In genomic region chr16:38092598-38092997, GRCm38 (mm10) we compare ENCODE assay signal across 8 mouse cellular contexts. TPM values are rescaled to one million over a fixed set of nuclear protein-coding genes. Genes with fewer than 3 reads are reported as not detected.
DNase-seq lines count a peak whose midpoint lies in the region; ATAC-seq and TF ChIP-seq lines count a peak whose summit lies in the region.

No protein-coding gene starts in this region.

- H3K36me3 ChIP-seq in kidney, embryonic 16.5 days (ENCODE audit: insufficient read depth, low read length): no peaks in the 10 kb centered on the region
- peaks cover 3% of the 10 kb centered on the region; the same call in 1 of the 2 replicates for H3K36me3 ChIP-seq in embryonic facial prominence, embryonic 13.5 days
- H3K36me3 ChIP-seq in intestine, embryonic 16.5 days (ENCODE audit: control insufficient read depth, insufficient read depth, low read length): no peaks in the 10 kb centered on the region
- no peaks in the 10 kb centered on the region for H3K36me3 ChIP-seq in midbrain, postnatal 0 days (ENCODE audit: insufficient read depth, low read length)

- no peak for DNase-seq in kidney, adult 8-10 months
- no peak for DNase-seq in midbrain, postnatal 0 days (ENCODE audit: low spot score)
- DNase-seq in urinary bladder, postnatal 4 days (ENCODE audit: low spot score in 2 of 2): no peak
- no peak for DNase-seq in adipocyte (ENCODE audit: low spot score)

- H3K4me2 ChIP-seq in kidney, embryonic 16.5 days (replicated peaks; ENCODE audit: low read depth, low read length): peak overlapping the region; percentile 89
- peak overlapping the region; percentile 84 for H3K4me2 ChIP-seq in embryonic facial prominence, embryonic 13.5 days
- peak overlapping the region; percentile 82 for H3K4me2 ChIP-seq in intestine, embryonic 16.5 days (ENCODE audit: low read depth, low read length)
- peak overlapping the region; percentile 79 for H3K4me2 ChIP-seq in midbrain, postnatal 0 days (ENCODE audit: low read depth, low read length, poor library complexity, severe bottlenecking)

- TF ChIP-seq CTCF in midbrain, postnatal 0 days (IDR thresholded peaks at IDR 0.05): no peak

- H3K27ac ChIP-seq in kidney, embryonic 16.5 days (ENCODE audit: low read length): peak overlapping the region; percentile 49; the same call in 1 of the 2 replicates
- H3K27ac ChIP-seq in embryonic facial prominence, embryonic 13.5 days: 0 out of 2 replicates have a peak overlapping the region, but pooled peaks have one; percentile 3
- H3K27ac ChIP-seq in intestine, embryonic 16.5 days (ENCODE audit: low read length): no peak overlapping the region
- no peak overlapping the region for H3K27ac ChIP-seq in midbrain, postnatal 0 days (ENCODE audit: low read depth, low read length)

- peak overlapping the region; percentile 62 for H3K9ac ChIP-seq in kidney, embryonic 16.5 days (replicated peaks; ENCODE audit: low read length)
- peak overlapping the region; percentile 67 for H3K9ac ChIP-seq in embryonic facial prominence, embryonic 13.5 days
- H3K9ac ChIP-seq in intestine, embryonic 16.5 days (ENCODE audit: low read depth, low read length): peak overlapping the region; percentile 66
- peak overlapping the region; percentile 60 for H3K9ac ChIP-seq in midbrain, postnatal 0 days (replicated peaks; ENCODE audit: low read length, poor library complexity, severe bottlenecking)

- WGBS in kidney, embryonic 16.5 days: 2% methylated on average over 4 of the region's 4 CpGs
- 4% methylated on average over 4 of the region's 4 CpGs for WGBS in embryonic facial prominence, embryonic 13.5 days
- 8% methylated on average over 4 of the region's 4 CpGs for WGBS in intestine, embryonic 16.5 days
- WGBS in midbrain, postnatal 0 days: 4% methylated on average over 4 of the region's 4 CpGs

- no peak for ATAC-seq in kidney, embryonic 16.5 days (ENCODE audit: low FRiP score, low TSS enrichment)
- ATAC-seq in embryonic facial prominence, embryonic 13.5 days (ENCODE audit: insufficient number of reproducible peaks, insufficient read depth, low FRiP score, low TSS enrichment, low read depth): no peak
- ATAC-seq in intestine, embryonic 16.5 days: no peak
- ATAC-seq in midbrain, postnatal 0 days (ENCODE audit: low FRiP score): no peak
- no peak for ATAC-seq in erythroid progenitor cell, adult 5-6 weeks (replicated peaks; ENCODE audit: low FRiP score, poor library complexity, severe bottlenecking)

- peak overlapping the region; percentile 58 for H3K4me3 ChIP-seq in kidney, embryonic 16.5 days (ENCODE audit: low read length)
- H3K4me3 ChIP-seq in embryonic facial prominence, embryonic 13.5 days: peak overlapping the region; percentile 94
- H3K4me3 ChIP-seq in intestine, embryonic 16.5 days (ENCODE audit: low read length): peak overlapping the region; percentile 49
- H3K4me3 ChIP-seq in midbrain, postnatal 0 days (ENCODE audit: low read depth, low read length): peak overlapping the region; percentile 92

- peaks cover 37% of the 10 kb centered on the region for H3K4me1 ChIP-seq in kidney, embryonic 16.5 days (ENCODE audit: insufficient read depth, low read length)
- peaks cover 35% of the 10 kb centered on the region for H3K4me1 ChIP-seq in embryonic facial prominence, embryonic 13.5 days
- peaks cover 30% of the 10 kb centered on the region for H3K4me1 ChIP-seq in intestine, embryonic 16.5 days (ENCODE audit: control insufficient read depth, insufficient read depth, low read length)
- H3K4me1 ChIP-seq in midbrain, postnatal 0 days (ENCODE audit: insufficient read depth, low read length): peaks cover 14% of the 10 kb centered on the region

- no peaks in the 10 kb centered on the region for H3K27me3 ChIP-seq in kidney, embryonic 16.5 days (ENCODE audit: insufficient read depth, low read length)
- no peaks in the 10 kb centered on the region for H3K27me3 ChIP-seq in embryonic facial prominence, embryonic 13.5 days
- no peaks in the 10 kb centered on the region for H3K27me3 ChIP-seq in intestine, embryonic 16.5 days (replicated peaks; ENCODE audit: control insufficient read depth, insufficient read depth, low read length)
- H3K27me3 ChIP-seq in midbrain, postnatal 0 days (ENCODE audit: insufficient read depth, low read length): no peaks in the 10 kb centered on the region

- H3K9me3 ChIP-seq in kidney, embryonic 16.5 days (ENCODE audit: low read length): no peaks in the 10 kb centered on the region
- H3K9me3 ChIP-seq in embryonic facial prominence, embryonic 13.5 days: no peaks in the 10 kb centered on the region
- H3K9me3 ChIP-seq in intestine, embryonic 16.5 days (ENCODE audit: control insufficient read depth, low read length): no peaks in the 10 kb centered on the region
- H3K9me3 ChIP-seq in midbrain, postnatal 0 days (ENCODE audit: low read length): no peaks in the 10 kb centered on the region

RNA-seq across cellular contexts. Expression of gene Gsk3b, which starts 3.8 kb away (rescaled TPM):
- 50.3 and 56.2 TPM in 2 replicates for polyA plus RNA-seq in kidney, embryonic 16.5 days (2015; fragmentation: Nextera tagmentation; extraction: Ambion mirVana)
- 72.2 and 75.2 TPM in 2 replicates for polyA plus RNA-seq in embryonic facial prominence, embryonic 13.5 days (2015; fragmentation: Nextera tagmentation; extraction: Ambion mirVana)
- polyA plus RNA-seq in intestine, embryonic 16.5 days (2015; fragmentation: Nextera tagmentation; extraction: Ambion mirVana): 34.3 and 34.6 TPM in 2 replicates
- 116 and 148 TPM in 2 replicates for total RNA-seq in midbrain, postnatal 0 days (2014; rRNA removed)
- polyA plus RNA-seq in midbrain, postnatal 0 days (2015; fragmentation: Nextera tagmentation; extraction: Ambion mirVana): 135 and 150 TPM in 2 replicates
- 55.3 and 62.7 TPM in 2 replicates for total RNA-seq in erythroid progenitor cell, adult 5-6 weeks (2015; ENCODE audit: low replicate concordance)
- total RNA-seq in erythroid progenitor cell, adult 5-6 weeks (2017; ENCODE audit: low replicate concordance): 55.7 and 62.5 TPM in 2 replicates

Comparison
In these comparisons a context has a peak if more than half of its experiments do, and no peak if none do; other contexts are left out.
1. H3K27ac ChIP-seq: peak in kidney, embryonic 16.5 days (single experiment) and embryonic facial prominence, embryonic 13.5 days (single experiment); none in intestine, embryonic 16.5 days (single experiment) and midbrain, postnatal 0 days (single experiment).
2. Peak in every context shown above with its lines, with median percentiles within 50 percentile points of each other: H3K4me2 ChIP-seq, H3K4me3 ChIP-seq and H3K9ac ChIP-seq.